Mouse (Mus musculus) embryonic facial prominence, embryonic 14.5 days (tissue): ENCODE measurements at regions not wholly inside any gene's neighbourhood (a gene's known extent, or its start where the extent isn't known, plus 50 kb on each side); places are given as distances from the start of the nearest gene placed in this dataset.

Source experiments
- ATAC-seq: fragments of 200-750 bp; cut with Nextera tagmentation; 2 replicates; pipeline ENCODE4 v1.8.0; 2017; ENCODE audit warnings: low read depth, moderate number of reproducible peaks, moderate TSS enrichment
- DNase-seq: peaks from one replicate; pipeline ENCODE4 v3.0.0-alpha.2; 2015; ENCODE audit warnings: low spot score
- H3K27ac ChIP-seq: fragments of 300-500 bp; sonication (generic); replicated peaks from 2 replicates; pipeline ENCODE4 v1.5.1; 2014; ENCODE audit warnings: low read depth, mild to moderate bottlenecking, low read length, moderate library complexity
- H3K27me3 ChIP-seq: fragments of 300-500 bp; sonication (generic); replicated peaks from 2 replicates; pipeline ENCODE4 v1.6.1; 2014; ENCODE audit warnings: low read length; ENCODE audit not compliant: control insufficient read depth, insufficient read depth
- H3K36me3 ChIP-seq: fragments of 300-500 bp; sonication (generic); 2 replicates; pipeline ENCODE4 v1.6.1; 2014; ENCODE audit warnings: low read length, mixed read lengths; ENCODE audit not compliant: control insufficient read depth, insufficient read depth
- H3K4me1 ChIP-seq: fragments of 300-500 bp; sonication (generic); 2 replicates; pipeline ENCODE4 v1.6.1; 2014; ENCODE audit warnings: antibody characterized with exemption, low read length; ENCODE audit not compliant: control insufficient read depth, insufficient read depth
- H3K4me2 ChIP-seq: fragments of 300-500 bp; sonication (generic); 2 replicates; pipeline ENCODE4 v1.6.1; 2014; ENCODE audit warnings: low read depth, mild to moderate bottlenecking, low read length, moderate library complexity, mixed read lengths
- H3K4me3 ChIP-seq: fragments of 300-500 bp; sonication (generic); 2 replicates; pipeline ENCODE4 v1.5.1; 2014; ENCODE audit warnings: low read depth, mild to moderate bottlenecking, low read length
- H3K9ac ChIP-seq: fragments of 300-500 bp; sonication (generic); 2 replicates; pipeline ENCODE4 v1.6.1; 2014; ENCODE audit warnings: low read depth, mild to moderate bottlenecking, low read length, moderate library complexity, mixed read lengths
- H3K9me3 ChIP-seq: fragments of 300-500 bp; sonication (generic); 2 replicates; pipeline ENCODE4 v1.6.1; 2016; ENCODE audit warnings: low read length; ENCODE audit not compliant: control insufficient read depth
- WGBS: fragments of 180-500 bp; shearing (Covaris S2); extraction: QIAGEN DNeasy Blood & Tissue Kit; methylation state at CpG from one replicate; pipeline ENCODE4 v1.1.7; 2014; 5-methylcytosine and 5-hydroxymethylcytosine counted together

DNA sequence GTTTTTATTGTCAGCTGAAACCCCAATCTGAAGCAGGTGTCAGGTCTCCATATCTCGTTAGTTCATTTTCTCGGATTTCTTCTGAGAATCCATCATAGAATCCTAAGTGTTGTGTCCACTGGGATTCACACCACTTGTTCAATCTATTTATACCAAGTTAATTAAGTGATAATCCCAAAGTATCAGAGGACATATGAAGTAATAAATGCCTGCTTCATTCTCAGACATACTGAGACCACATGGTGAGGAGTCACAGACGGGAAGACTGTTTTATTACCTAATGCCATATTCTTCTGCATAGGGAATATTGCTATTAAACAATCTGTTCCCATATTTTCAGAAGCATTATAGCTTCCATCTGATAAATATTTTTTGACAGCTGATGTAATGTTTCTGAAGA is 863.5 kb downstream of the Pdha2 start:
- no peaks in the 10 kb centered on the region for H3K9me3 ChIP-seq
- 66% methylated on average over 3 of the region's 3 CpGs for WGBS
- H3K27ac ChIP-seq = no peak overlapping the region
- no peak overlapping the region for H3K4me3 ChIP-seq
- no peaks in the 10 kb centered on the region for H3K4me1 ChIP-seq
- no peaks in the 10 kb centered on the region for H3K36me3 ChIP-seq
- peak; percentile 12 for DNase-seq
- peak; percentile 50; the same call in 1 of the 2 replicates for ATAC-seq
- no peaks in the 10 kb centered on the region for H3K27me3 ChIP-seq
- no peak overlapping the region for H3K9ac ChIP-seq
- no peak overlapping the region for H3K4me2 ChIP-seq

DNA sequence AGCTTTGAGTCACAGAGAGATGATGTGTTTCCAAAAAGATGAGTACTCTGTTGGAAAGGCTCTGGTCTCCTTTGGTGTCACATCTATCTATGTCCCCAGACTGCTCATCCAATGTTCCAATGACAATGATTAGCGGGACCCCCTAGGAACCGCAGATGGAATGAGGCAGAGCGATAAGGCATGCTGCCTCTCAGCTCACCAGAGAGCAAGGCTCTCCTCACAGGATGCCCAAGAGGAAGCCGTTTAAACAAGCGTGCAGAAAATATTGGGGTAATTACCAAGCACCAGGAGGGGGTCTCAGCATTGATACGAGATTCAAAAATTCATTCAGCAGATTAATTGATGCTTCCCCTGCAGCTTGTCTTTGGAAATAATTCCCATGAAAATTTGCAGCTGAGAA is 871.5 kb downstream of the Pdha2 start:
- Histone ChIP-seq H3K27me3 (no peaks in the 10 kb centered on the region), H3K4me2 (no peak overlapping the region), H3K9me3 (no peaks in the 10 kb centered on the region), H3K36me3 (no peaks in the 10 kb centered on the region), H3K9ac (no peak overlapping the region), H3K4me3 (no peak overlapping the region), H3K4me1 (no peaks in the 10 kb centered on the region), H3K27ac (no peak overlapping the region)
- WGBS = 63% methylated on average over 6 of the region's 6 CpGs
- DNase-seq = no peak
- ATAC-seq = no peak

DNA sequence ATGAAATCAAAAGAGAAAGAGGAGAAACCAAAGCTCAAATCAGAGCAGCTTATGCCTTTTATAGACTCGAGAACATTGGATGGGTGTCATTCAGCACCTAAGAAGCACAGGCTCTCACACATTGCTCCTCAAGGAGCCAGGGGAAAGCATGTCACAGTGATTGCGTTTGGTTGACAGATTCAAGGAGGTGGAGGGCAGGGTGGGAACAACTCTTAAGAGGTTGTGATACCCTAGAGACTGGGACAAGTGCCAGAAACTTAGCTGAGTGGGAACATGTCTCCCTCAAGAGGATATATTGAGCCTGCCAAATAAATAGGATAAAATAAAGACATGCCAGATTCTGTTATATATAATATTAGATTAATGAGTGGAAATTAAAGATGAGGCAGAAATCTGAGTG is 898.4 kb downstream of the Pdha2 start:
- 30% methylated on average over 2 of the region's 2 CpGs for WGBS
- Histone ChIP-seq H3K9me3 (no peaks in the 10 kb centered on the region), H3K4me1 (no peaks in the 10 kb centered on the region), H3K4me3 (no peak overlapping the region), H3K27ac (no peak overlapping the region), H3K27me3 (no peaks in the 10 kb centered on the region), H3K9ac (no peak overlapping the region), H3K4me2 (no peak overlapping the region), H3K36me3 (no peaks in the 10 kb centered on the region)
- ATAC-seq (no peak; the same call in 1 of the 2 replicates), DNase-seq (peak; percentile 51)

DNA sequence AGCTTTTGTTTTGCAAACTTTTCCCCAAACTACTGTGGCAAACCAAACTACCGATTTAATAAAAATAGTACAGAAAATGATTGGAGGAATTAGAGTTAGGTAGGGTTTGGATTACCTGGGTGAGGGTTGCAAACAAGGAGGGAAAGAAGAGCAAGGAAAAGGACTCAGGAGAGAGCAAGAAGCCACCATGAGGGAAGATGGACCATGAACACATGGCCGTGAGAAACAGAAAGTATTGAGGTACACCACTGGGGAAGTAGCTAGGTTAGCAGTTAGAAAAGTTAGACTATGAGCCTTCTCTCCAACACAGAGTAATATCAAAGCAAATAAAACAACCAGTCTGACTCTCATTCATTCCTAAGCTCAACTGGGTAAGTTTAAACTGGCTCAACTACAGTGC is 912.8 kb downstream of the Pdha2 start:
- Histone ChIP-seq H3K9ac (no peak overlapping the region), H3K4me1 (no peaks in the 10 kb centered on the region), H3K4me2 (no peak overlapping the region), H3K27ac (no peak overlapping the region), H3K4me3 (no peak overlapping the region), H3K36me3 (no peaks in the 10 kb centered on the region), H3K9me3 (no peaks in the 10 kb centered on the region), H3K27me3 (no peaks in the 10 kb centered on the region)
- ATAC-seq (no peak), DNase-seq (no peak)
- WGBS = 86% methylated on average over 2 of the region's 2 CpGs
